Mouse (Mus musculus) brain, adult 2 months (tissue): ENCODE measurements around the gene Smarcc1.
A peak's percentile ranks its signal among the peaks of the same experiment; 100 is the strongest.
"Not testable (repeated sequence)": the region's sequence is repeated elsewhere in the genome, so short reads cannot be mapped to it uniquely, and the experiment has no call there.

Experiments
- DNase-seq: peaks from one replicate; pipeline ENCODE4 v3.0.0; 2011; ENCODE audit warnings: low read depth, low spot score

Gene Smarcc1

GRCm38 (mm10) chr9:110116977-110117778, at the start of gene Smarcc1:
Gene Smarcc1, plus strand, starts transcription at chr9:110117708.
- DNase-seq: peak; percentile 95

DNA sequence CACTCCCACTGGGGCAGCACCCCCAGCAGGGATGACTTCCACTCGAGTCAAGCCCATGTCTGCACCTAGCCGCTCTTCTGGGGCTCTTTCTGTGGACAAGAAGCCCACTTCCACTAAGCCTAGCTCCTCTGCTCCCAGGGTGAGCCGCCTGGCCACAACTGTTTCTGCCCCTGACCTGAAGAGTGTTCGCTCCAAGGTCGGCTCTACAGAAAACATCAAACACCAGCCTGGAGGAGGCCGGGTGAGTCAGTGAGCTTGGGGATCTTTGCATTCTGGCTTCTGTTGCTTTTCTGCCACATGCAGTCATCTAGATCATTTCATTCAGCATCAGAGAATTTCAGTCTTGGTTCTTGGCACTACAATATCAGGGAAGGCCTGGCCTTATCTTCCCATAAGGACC, 48.8 kb upstream of the Smarcc1 start:
- no peak for DNase-seq

DNA sequence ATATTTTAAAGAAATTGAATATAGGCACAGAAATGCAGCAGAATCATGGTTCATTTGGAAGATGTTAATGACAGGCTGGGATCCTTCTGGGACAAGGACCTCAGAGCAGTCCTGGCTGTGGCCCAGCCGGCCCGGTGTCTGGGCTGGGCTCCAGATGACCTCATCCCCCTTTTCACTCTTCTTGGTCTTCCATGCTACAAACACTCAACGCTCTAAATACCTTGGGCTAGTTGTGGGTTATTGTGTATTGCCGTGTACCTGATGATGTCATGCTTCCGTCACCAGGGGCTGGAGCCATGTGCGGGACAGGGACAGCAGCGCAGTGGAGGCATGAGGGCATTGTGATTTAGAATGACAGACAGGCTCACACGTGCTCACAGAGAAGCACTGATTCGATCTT, 47.1 kb upstream of the Smarcc1 start:
- DNase-seq: peak; percentile 83

DNA sequence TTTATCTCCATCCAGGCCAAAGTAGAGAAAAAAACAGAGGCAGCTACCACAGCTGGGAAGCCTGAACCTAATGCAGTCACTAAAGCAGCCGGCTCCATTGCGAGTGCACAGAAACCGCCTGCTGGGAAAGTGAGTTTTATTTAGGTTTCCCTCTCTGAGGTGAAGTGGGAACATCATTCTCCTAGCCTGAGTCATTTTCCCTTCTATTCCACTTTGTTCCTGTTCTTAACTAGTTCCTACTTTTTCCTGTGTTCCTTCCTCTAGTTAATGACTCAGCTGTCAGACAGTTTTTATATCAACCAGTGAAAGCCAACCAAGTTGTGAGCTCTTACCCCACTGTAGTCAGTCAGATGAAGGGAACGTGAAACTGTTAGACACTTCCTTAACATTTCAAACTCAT, 46.5 kb upstream of the Smarcc1 start:
- peak; percentile 49 for DNase-seq

DNA sequence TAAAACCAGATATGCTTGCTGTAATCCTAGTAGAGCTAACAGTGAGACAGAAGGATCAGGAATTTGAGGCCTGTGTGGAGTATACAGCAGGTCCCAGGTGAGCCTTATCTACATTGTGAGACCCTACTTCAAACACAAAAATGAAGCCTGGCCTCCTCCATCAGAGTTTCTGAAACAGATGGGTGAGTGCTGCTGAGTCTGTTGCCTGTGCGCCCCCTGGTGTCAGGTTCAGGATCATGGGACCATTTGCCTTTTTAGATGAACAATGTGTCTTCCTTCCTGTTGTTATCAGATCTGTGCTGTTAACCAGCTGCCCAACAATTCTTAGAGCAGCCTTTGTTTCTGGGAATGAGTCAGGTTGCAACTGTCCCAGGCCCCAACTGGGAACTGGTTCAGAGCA, 45.7 kb upstream of the Smarcc1 start:
- DNase-seq: peak; percentile 91

GRCm38 (mm10) chr9:110076468-110076867, 41.0 kb upstream of the Smarcc1 start:
- DNase-seq: not testable (repeated sequence)

DNA sequence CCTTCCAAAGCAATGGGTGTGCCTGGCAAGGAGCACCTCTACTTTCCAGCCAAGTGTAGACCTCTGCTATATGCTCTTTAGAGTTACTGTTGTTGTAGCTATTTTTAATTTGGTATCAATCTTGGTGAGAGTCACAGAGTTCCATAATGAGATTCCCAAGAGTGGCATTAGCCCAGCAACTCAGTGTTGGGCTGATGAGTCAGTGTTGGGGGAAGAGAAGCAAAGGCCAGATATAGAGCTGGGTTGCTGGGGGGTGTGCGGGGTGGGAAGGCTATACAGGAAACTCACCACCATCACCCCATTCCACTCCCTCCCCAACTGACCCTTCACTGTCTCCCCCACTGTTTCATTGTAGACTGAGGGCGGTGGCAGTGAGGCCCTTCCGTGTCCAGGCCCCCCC, 36.4 kb upstream of the Smarcc1 start:
- peak; percentile 68 for DNase-seq

- DNase-seq: peak; percentile 71
Measured at GRCm38 (mm10) chr9:110084201-110084964, 33.1 kb upstream of the Smarcc1 start.

DNA sequence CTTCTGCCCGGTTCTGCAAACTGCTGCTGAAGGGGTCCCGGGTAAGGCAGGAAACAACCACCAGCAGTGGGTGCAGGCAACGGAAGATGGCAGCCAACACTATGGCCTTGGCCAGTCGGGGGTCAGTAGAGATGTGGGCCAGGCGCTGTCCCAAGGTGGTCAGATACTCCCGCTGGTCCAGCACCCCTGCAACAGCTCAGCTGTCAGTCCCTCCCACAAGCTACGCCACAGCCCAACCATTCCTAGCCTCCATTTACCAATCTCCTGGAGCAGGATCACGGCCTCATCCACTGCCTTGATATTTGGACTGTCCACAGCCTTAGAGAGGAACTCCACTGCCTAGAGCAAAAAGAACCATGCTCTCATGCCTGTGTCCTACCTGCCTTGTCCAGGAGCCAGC, 31.8 kb upstream of the Smarcc1 start:
- no peak for DNase-seq

DNA sequence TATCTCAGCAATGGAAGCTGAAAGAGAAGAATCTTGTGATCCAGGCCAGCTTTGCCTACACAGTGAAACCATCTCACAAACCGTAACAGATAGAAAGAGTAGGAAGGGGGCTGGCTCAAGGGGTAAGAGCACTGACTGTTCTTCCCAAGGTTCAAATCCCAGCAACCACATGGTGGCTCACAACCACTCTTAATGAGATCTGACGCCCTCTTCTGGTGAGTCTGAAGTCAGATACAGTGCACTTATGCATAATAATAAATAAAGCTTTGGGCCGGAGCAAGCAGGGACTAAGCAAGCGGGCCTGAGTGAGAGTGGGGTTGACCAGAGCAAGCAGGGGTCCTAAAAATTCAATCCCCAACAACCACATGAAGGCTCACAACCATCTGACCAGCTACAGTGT, 24.2 kb upstream of the Smarcc1 start:
- no peak for DNase-seq

GRCm38 (mm10) chr9:110094761-110095160, 22.7 kb upstream of the Smarcc1 start:
- no peak for DNase-seq

GRCm38 (mm10) chr9:110097791-110098190, 19.7 kb upstream of the Smarcc1 start:
- no peak for DNase-seq

DNA sequence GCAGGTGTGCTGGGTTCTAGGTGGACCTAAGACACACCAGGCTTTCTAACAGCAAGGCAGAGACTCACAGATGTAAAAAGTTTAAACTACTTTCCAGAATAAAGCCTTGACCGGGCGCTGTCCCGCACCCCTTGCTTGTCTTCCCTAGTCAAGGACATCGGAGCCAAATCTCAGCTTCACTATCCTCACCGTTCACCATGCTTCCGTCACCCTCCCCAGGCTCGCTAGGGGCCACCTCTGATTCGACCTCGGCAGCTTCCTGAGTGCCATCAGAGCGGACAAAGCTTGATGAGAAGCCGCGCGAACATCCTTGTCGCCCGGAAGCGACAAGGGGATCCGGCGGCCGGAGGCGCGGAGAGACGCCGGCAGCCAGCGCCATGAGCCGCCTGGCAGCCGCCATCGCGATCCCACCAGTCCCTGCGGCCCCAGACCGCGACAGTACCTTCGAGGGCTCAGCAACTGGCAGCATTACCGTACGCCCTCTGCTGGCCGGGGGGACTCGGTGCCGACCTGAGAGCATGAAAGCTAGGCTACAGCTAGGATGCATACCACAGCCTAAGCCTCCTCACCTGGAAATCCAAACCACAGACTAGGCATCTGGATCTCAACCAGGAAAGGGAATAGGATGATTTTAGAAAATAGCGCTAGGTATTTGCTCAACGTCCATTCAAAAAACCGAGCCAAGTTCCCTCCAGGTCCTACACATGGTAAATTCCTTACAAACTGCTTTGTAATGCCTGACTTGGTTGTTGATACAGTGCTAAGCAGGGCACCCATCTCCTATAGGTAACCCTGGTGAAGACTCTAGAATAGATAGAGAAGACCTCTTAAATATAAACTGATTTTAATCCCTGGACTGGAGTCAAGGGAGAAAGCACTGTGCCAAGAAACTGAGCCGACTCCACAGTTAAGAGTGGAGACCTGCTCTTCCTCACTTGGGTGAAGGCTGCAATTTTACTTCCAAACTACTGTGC, 16.6 kb upstream of the Smarcc1 start:
- DNase-seq: peak; percentile 95

DNA sequence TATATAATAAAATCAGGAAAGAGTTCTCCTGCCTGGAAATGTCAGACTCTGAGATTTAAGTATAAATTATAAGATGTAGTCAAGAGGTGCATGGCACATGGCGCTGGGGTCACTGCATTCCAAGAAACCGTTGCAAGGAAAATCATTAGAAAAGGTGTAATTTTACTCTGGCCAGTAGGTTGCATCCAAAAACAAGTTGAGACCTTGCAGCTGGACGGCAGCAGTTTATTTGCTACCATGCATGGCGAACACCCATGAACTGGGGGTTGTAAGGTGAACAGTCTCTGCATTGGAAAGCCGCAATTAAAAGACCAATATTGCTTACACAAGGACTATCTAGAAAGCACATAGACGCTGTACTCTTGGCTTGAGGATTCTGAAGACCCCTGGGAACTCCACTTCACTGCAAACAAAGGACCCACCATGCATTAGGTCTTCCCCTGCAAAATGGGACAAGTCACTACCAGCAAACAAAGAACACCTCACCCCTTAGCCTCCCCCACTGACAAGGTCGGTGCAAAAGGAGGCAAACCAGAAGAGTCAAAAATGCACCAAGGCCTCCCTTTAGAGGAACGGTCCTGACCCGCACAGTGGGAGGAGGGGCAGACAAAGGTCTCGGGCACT, 1.0 kb upstream of the Smarcc1 start:
- no peak for DNase-seq

GRCm38 (mm10) chr9:110117779-110118139, 251 bp downstream of the Smarcc1 start, which contains the start of gene Dhx30:
Gene Dhx30, minus strand, starts transcription at chr9:110117830.
- DNase-seq: no peak

DNA sequence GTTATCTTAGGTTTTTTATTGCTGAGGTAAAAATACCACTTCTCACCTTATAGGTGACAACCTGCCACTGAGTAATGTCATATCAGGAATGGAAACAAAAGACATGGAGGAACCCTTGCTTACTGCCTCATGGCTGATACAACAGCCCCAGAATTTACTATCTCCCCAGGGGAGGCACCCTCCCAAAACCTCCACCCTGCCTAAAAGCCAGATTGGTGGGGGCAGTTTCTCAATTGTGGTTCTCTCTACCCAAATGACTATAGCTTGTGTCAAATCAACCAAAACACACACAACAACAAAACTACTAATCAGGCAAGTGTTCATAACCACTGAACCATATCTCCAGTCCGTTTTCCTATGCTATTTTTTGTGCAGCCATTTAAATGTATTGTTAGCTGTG, 741 bp downstream of the Smarcc1 start:
- no peak for DNase-seq

DNA sequence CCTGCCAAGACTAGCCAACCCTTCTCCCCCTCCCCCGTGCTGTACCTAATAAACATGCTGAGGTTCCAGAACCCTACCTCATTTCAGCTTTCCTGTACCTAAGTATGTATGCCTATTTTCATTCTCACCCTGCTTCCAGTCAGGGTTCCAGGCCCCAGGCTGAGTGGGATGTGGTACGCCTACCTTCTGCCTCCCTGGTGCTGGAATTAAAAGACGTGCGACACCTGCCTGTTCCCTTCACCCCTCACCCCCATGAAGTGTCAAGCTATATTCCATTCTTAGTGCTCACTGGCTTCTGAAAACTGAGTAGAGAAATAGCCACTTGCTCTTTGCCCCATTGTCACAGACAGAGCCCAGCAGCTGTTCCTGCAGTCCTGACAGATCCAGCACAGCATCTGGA, 3.9 kb downstream of the Smarcc1 start:
- peak; percentile 58 for DNase-seq

DNA sequence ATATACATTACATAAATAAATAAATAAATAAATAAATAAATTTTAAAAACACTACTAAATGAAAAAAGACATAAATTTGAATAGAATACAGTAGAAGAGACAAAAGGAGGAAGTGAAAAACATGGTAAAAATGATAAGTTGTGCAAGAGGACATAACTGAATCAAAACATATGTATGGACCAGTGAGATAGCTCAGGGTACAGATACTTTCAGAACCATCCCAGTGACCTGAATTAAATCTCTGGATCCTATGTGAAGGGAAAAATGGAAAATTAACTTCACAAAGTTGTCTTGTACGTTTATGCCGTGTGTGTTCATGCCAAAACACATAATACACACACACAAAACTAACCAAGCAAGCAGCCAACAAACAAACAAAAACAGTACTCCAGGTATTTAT, 5.8 kb downstream of the Smarcc1 start:
- DNase-seq: no peak

DNA sequence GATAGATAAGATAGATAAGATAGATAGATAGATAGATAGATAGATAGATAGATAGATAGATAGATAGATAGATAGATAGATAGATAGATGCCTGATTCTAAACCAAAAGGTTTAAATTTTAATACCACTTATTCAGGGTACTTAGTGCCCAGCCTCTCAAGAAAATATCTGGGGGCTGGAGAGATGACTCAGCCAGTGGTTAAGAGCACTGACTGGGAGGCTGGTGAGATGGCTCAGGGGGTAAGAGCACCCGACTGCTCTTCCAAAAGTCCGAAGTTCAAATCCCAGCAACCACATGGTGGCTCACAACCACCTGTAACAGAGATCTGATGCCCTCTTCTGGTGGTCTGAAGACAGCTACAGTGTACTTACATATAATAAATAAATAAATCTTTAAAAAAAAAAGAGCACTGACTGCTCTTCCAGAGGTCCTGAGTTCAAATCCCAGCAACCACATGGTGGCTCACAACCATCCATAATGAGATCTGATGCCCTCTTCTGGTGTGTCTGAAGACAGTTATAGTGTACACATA, 6.6 kb downstream of the Smarcc1 start:
- not testable (repeated sequence) for DNase-seq

GRCm38 (mm10) chr9:110130896-110131524, 13.5 kb downstream of the Smarcc1 start:
- DNase-seq: no peak
